Mouse (Mus musculus) stomach, postnatal 0 days (tissue): ENCODE measurements around the gene Tmem255a.

ENCODE experiments used
- CTCF ChIP-seq: IDR thresholded peaks from 2 replicates; pipeline ENCODE4 v1.5.1; 2016; ENCODE audit warnings: antibody characterized with exemption, low read depth, mild to moderate bottlenecking, moderate library complexity
- EP300 ChIP-seq: optimal IDR thresholded peaks from 2 replicates; pipeline ENCODE3; 2016; ENCODE audit warnings: antibody characterized with exemption

GRCm38 (mm10) chrX:38247601-38248000, 4.6 kb downstream of the Tmem255a start:
- TF ChIP-seq CTCF, result no peak
- no peak for TF ChIP-seq EP300
